Mouse (Mus musculus) heart, embryonic 10.5 days (tissue): ENCODE data around the gene Ccdc84. TPM values are rescaled to one million over a fixed set of nuclear protein-coding genes. Genes with fewer than 3 reads are reported as not detected.

Experiments used
- DNase-seq: peaks from one replicate; pipeline ENCODE4 v3.0.0-alpha.2; 2017; ENCODE audit warnings: low spot score
- H3K27ac ChIP-seq: fragments of 300-500 bp; sonication (generic); 2 replicates; pipeline ENCODE4 v1.5.1; 2016; ENCODE audit warnings: mild to moderate bottlenecking
- H3K27me3 ChIP-seq: fragments of 300-500 bp; sonication (generic); 2 replicates; pipeline ENCODE4 v1.6.1; 2016; ENCODE audit warnings: mild to moderate bottlenecking; ENCODE audit not compliant: poor library complexity, insufficient read depth, severe bottlenecking
- H3K36me3 ChIP-seq: fragments of 300-500 bp; sonication (generic); 2 replicates; pipeline ENCODE4 v1.6.1; 2016; ENCODE audit warnings: mild to moderate bottlenecking, moderate library complexity
- H3K4me1 ChIP-seq: fragments of 300-500 bp; sonication (generic); 2 replicates; pipeline ENCODE4 v1.6.1; 2016; ENCODE audit warnings: mild to moderate bottlenecking
- H3K4me3 ChIP-seq: fragments of 300-500 bp; sonication (generic); 2 replicates; pipeline ENCODE4 v1.5.1; 2016; ENCODE audit warnings: mild to moderate bottlenecking, moderate library complexity
- H3K9me3 ChIP-seq: fragments of 300-500 bp; sonication (generic); 2 replicates; pipeline ENCODE4 v1.6.1; 2016; ENCODE audit warnings: mild to moderate bottlenecking, moderate library complexity
- WGBS: fragments of 180-500 bp; shearing (Covaris S2); methylation state at CpG from one replicate; pipeline ENCODE4 v1.1.7; 2016; 5-methylcytosine and 5-hydroxymethylcytosine counted together
- polyA plus RNA-seq: library from polyadenylated mRNA; unstranded; fragments of >200 nt; fragmentation: Nextera tagmentation; extraction: Ambion mirVana; gene quantifications from 2 replicates; pipeline ENCODE4 v1.2.1, GENCODE M21; 2016

Ccdc84 gene
- polyA plus RNA-seq, 1 experiment from 2014 or later: 28.0 TPM

DNA sequence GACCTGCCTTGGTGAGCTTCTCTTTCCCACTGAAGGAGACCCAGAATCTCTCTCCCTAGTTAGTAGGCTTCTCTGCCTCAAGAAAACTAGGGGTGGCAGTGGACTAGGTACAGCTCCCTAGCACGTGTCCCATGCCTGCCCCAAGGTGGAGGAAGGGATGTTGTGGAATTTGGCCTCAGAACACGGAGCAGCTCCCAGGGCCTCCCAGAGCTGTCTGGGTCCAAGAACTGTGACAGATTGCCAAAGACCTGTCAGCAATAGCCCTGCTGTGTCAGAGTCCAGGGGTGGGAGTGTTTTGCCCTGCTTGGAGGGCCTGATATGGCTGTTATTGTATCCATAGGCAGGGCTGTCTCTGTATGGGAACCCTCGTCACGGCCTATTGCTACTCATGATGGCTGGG lies 17.3 kb downstream of the Ccdc84 start:
- 75% methylated on average over 4 of the region's 4 CpGs for WGBS
- H3K9me3 ChIP-seq: no peaks in the 10 kb centered on the region
- H3K27ac ChIP-seq: no peak overlapping the region
- no peaks in the 10 kb centered on the region for H3K27me3 ChIP-seq
- H3K4me3 ChIP-seq: no peak overlapping the region
- peaks cover 22% of the 10 kb centered on the region for H3K4me1 ChIP-seq
- DNase-seq: no peak
- H3K36me3 ChIP-seq: peaks cover 67% of the 10 kb centered on the region

DNA sequence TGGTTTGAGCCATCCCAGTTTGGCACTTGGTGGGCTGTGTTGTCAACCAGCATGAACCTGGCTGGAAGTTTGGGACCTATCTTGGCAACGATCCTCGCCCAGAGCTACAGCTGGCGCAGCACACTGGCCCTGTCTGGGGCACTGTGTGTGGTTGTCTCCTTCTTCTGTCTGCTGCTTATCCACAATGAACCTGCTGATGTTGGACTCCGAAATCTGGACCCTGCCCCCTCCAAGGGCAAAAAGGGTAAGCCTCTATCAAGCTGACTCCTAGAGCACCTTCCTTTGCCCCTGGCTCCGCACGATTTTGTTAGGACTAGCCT lies 18.6 kb downstream of the Ccdc84 start:
- DNase-seq: no peak
- Histone ChIP-seq H3K27ac (no peak overlapping the region), H3K4me1 (peaks cover 24% of the 10 kb centered on the region), H3K9me3 (no peaks in the 10 kb centered on the region), H3K27me3 (no peaks in the 10 kb centered on the region), H3K4me3 (no peak overlapping the region), H3K36me3 (peaks cover 58% of the 10 kb centered on the region)
- 89% methylated on average over 6 of the region's 6 CpGs for WGBS

DNA sequence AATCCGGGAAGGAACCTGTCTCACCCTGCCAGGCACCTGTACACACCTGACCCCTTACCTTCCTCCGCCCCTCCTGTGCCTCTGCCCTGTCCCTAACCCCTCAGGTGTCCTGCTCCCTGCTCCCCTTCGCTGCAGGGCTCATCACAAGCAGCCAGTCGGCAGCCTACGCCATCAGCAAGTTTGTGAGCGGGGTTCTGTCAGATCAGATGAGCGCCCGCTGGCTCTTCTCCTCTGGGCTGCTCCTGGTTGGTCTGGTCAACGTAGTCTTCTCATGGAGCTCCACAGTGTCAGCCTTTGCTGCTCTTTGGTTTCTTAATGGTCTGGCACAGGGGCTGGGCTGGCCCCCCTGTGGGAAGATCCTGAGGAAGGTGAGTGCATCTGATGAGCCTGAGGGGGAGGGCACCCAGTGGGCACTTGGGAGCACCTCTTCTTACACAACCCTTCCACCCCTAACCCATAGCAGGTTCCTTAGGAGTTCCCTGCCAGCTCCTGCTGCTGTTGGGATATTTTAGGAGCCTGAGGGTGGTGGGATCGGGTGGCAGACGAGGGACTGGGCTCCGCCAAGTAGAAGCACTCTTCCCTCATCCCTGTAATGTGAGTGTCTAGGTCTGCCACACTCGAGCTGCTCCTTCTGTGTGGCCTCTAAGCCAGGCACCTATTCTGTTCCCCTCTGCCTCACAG lies 19.1 kb downstream of the Ccdc84 start:
- H3K36me3 ChIP-seq: peaks cover 53% of the 10 kb centered on the region
- WGBS: 78% methylated on average over 13 of the region's 13 CpGs
- H3K4me1 ChIP-seq: peaks cover 24% of the 10 kb centered on the region
- no peak for DNase-seq
- H3K9me3 ChIP-seq: no peaks in the 10 kb centered on the region
- no peak overlapping the region for H3K4me3 ChIP-seq
- no peaks in the 10 kb centered on the region for H3K27me3 ChIP-seq
- H3K27ac ChIP-seq: no peak overlapping the region

DNA sequence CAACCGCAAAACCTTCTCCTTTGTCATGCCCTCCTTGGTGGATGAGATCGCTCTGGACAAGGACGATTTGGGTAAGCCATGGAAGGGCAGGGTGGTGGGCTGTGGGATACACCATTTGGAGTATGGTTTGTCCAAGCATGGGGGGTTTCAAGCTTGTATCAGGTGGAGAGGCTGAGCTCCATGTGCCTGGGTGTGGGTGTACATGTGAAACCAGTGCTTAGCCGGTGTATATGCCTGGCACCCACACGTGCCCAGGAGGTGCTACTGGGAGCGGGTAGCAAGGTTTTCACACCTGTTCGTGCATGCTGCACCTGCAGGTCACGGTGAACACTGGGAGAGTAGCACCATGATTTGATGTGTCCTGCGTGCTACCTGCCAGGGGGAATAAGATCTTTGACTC lies 19.8 kb downstream of the Ccdc84 start:
- 82% methylated on average over 9 of the region's 9 CpGs for WGBS
- Histone ChIP-seq H3K4me1 (peaks cover 24% of the 10 kb centered on the region), H3K4me3 (peak overlapping the region; percentile 83; the same call in 1 of the 2 replicates), H3K36me3 (peaks cover 46% of the 10 kb centered on the region), H3K9me3 (no peaks in the 10 kb centered on the region), H3K27ac (no peak overlapping the region), H3K27me3 (no peaks in the 10 kb centered on the region)
- DNase-seq: no peak

DNA sequence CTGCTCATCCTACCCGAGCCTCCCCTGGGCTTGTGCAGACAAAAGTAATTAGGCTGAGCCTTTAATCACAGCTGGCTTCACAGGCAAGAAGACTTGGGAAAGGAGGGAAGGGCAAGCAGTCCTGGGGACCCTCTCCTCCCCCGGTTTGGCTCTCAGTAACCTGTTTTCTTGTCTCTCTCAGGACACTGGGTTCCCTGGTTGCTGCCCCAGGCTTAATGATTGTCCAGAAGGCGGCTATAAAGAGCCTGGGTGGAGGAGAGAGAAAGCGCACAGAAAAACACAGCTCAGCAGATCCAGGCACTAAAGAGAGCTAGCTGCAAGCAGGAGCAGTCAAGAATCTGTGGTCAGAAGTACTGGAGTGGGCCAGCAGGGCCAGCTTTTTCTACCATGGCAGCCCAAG lies 20.3 kb downstream of the Ccdc84 start:
- WGBS: 28% methylated on average over 4 of the region's 4 CpGs
- Histone ChIP-seq H3K4me1 (peaks cover 24% of the 10 kb centered on the region), H3K36me3 (peaks cover 42% of the 10 kb centered on the region), H3K4me3 (peak overlapping the region; percentile 83), H3K27ac (peak overlapping the region; percentile 94; the same call in 1 of the 2 replicates), H3K27me3 (no peaks in the 10 kb centered on the region), H3K9me3 (no peaks in the 10 kb centered on the region)
- DNase-seq: no peak

DNA sequence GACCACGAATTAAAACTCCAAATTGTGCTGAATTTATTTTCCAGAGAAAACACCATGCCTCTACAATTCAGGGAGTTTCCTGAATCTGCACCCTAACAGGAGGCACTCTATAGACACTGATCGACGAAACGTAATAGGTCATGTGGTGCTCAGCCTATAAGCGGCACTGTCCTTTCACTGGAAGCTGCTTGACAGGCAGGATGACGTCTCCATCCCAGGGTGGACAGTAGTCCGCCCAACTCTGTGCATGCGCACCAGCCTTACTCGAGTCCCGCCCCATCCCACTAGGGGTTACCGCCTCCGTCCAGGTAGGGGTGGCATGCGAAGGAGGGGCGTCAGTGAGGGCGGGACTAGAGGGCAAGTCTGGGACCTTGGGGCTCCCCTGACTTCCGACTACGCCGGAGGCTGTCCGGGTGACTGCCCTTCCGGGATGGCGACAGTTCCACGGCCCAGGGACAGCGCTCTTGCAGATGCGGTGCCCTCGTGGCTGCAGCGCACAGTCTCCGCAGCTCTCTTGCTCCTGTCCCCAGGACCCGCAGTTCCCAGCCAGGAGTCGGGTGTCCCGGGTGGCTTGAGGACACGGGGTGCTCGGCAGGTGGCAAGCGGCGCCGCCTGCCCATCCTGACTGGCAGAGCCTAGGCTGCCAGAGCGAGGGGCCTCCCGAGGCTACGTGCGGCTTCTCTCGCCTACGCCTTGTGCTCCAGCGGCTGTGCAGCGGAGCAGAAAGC lies 21.5 kb downstream of the Ccdc84 start, which contains the start of gene Slc37a4:
TSS of gene Slc37a4 (plus strand) at position 169 of the 728 bp plus-strand sequence.
- Histone ChIP-seq H3K36me3 (peaks cover 42% of the 10 kb centered on the region), H3K4me1 (peaks cover 24% of the 10 kb centered on the region), H3K27me3 (no peaks in the 10 kb centered on the region), H3K27ac (peak within 1 kb of the TSS; percentile 94), H3K4me3 (peak within 1 kb of the TSS; percentile 83), H3K9me3 (no peaks in the 10 kb centered on the region)
- peak; percentile 100 for DNase-seq
- under 1% methylated on average over 43 of the region's 43 CpGs for WGBS

DNA sequence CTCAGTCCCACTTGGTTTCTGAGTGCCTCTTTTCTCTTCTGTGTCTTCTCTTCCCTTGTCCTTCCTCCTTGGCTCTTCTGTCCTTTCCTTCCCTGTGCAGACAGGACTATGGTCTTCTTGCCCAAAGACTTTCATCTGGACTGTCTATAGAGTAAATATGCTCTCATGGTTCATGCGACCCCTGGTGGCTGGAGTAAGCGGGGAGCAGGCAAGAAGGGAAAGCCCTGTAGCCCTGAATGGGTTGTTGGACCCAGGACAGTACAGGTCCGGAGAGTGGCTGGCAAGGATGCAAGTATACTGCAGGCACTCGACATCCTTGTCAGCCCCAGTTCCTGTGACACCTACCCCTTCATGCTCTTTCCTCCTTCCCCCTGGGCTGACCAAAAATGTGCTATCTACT lies 26.9 kb downstream of the Ccdc84 start:
- Histone ChIP-seq H3K36me3 (peaks cover 65% of the 10 kb centered on the region), H3K27me3 (no peaks in the 10 kb centered on the region), H3K4me3 (no peak overlapping the region), H3K9me3 (no peaks in the 10 kb centered on the region), H3K4me1 (peaks cover 5% of the 10 kb centered on the region), H3K27ac (no peak overlapping the region)
- 37% methylated on average over 4 of the region's 4 CpGs for WGBS
- no peak for DNase-seq

DNA sequence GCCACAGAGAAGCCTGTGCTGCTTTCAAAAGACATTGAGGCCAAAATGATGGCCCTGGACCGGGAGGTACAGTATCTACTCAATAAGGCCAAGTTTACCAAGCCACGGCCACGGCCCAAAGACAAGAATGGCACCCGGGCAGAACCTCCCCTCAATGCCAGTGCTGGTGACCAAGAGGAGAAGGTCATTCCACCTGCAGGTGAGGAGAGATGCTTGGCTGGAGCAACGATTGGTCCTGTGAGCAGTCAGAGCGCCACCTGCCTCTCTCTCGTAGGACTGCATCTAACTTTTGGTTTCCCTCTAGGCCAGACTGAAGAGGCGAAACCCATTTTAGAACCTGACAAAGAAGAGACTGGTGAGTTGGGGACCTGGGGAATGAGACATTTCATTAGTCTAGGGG lies 29.1 kb downstream of the Ccdc84 start:
- Histone ChIP-seq H3K27me3 (no peaks in the 10 kb centered on the region), H3K9me3 (no peaks in the 10 kb centered on the region), H3K4me3 (no peak overlapping the region), H3K27ac (no peak overlapping the region), H3K4me1 (no peaks in the 10 kb centered on the region), H3K36me3 (peaks cover 87% of the 10 kb centered on the region)
- WGBS: 61% methylated on average over 8 of the region's 8 CpGs
- DNase-seq: no peak

DNA sequence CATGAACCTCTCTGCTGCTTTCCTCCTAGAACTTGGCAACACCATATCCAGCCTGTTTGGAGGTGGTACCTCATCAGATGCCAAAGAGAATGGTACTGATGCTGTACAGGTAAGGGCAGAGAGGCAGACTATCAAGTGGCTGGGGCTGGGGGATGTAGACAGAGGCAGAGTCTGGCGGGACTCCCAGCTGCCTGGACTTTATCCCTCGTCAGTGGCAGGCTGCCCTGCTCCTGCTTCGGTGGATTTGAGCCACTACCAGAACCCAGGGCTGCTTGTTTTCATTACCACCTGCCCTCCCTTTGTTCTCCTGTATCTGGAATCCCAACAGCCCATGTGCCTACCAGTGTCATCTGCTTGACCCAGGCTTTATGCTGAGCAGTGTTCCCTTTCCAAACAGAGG lies 31.1 kb downstream of the Ccdc84 start:
- H3K4me3 ChIP-seq: no peak overlapping the region
- H3K9me3 ChIP-seq: no peaks in the 10 kb centered on the region
- WGBS: 75% methylated on average over 3 of the region's 3 CpGs
- H3K36me3 ChIP-seq: peaks cover 99% of the 10 kb centered on the region
- H3K27ac ChIP-seq: no peak overlapping the region
- H3K27me3 ChIP-seq: no peaks in the 10 kb centered on the region
- no peaks in the 10 kb centered on the region for H3K4me1 ChIP-seq
- no peak for DNase-seq

DNA sequence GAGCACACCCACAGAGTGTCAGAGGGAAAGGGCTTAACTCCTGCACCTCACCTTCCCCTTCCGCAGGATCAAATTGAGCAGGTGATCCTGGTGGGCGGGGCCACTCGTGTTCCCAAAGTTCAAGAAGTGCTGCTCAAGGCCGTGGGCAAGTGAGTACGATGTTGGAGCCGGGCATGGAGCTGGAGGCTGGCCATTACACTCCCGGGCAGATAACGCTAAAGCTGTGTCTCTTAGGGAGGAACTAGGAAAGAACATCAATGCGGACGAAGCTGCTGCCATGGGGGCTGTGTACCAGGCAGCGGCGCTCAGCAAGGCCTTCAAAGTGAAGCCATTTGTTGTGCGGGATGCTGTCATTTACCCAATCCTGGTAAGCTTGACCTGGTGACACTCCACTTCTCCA lies 33.8 kb downstream of the Ccdc84 start:
- peaks cover 93% of the 10 kb centered on the region for H3K36me3 ChIP-seq
- H3K9me3 ChIP-seq: no peaks in the 10 kb centered on the region
- no peaks in the 10 kb centered on the region for H3K27me3 ChIP-seq
- WGBS: 90% methylated on average over 13 of the region's 13 CpGs
- H3K27ac ChIP-seq: no peak overlapping the region
- no peak overlapping the region for H3K4me3 ChIP-seq
- no peak for DNase-seq
- H3K4me1 ChIP-seq: peaks cover 11% of the 10 kb centered on the region

DNA sequence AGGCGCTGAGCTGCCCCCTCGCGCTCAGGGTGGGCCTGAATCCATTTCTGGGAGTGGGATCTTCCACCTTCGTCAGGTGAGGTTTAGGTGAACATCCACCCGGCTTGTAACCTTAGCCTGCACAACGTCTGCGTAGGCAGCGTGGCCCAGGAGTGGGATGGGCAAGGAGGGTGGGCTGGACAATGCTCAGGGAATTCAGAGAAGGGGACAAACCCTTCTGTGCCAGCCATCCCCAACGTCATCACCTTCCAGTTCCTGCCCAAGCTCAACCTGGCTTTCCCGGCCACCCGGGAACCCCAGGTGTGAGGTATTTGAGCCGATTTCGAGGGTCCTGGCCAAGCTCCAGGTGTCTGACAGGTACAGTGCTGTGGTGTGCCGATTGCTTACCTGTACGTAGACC lies 38.5 kb downstream of the Ccdc84 start:
- Histone ChIP-seq H3K9me3 (no peaks in the 10 kb centered on the region), H3K27ac (peak overlapping the region; percentile 92), H3K4me1 (peaks cover 20% of the 10 kb centered on the region), H3K4me3 (peak overlapping the region; percentile 84), H3K27me3 (no peaks in the 10 kb centered on the region), H3K36me3 (peaks cover 46% of the 10 kb centered on the region)
- 7% methylated on average over 15 of the region's 15 CpGs for WGBS
- no peak for DNase-seq

DNA sequence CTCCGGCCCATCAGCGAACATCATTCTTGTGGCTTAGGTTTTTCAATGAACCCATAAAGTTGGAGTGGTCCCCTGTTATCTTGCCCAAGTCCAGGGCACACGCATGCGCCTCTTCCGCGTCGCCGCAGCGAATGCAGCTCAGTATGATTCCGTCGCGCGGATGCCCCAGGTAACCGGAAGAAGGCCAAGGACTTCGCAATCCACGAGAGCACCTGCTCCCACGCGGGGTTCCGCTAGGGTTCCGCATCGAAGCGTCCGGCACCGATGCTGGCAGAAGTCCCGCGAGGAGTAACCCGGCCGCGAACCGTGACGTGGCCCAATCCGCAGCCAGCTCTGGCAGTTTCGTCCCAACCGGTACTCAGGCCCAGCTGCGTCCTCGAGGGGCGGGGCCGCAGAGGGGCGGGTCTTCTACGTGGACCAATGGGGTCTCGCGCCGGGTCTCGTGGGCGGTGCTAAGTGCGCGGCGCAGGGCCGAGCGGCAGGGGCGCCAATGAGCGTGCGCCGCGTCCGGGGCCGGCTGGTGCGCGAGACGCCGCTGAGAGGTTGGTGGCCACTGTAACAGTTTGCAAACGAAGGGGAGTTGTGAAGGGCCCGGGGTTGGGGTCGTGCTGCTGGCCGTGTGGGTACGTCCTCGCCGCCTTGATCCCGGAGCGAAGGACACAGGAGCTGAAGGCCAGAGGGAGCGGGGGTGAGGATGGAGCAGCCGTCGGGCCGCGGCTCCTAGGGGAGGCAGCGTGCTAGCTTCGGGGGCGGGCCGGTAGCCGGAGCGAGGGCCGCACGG lies 39.1 kb downstream of the Ccdc84 start, which contains the start of gene Hyou1:
TSS of gene Hyou1 (plus strand) at position 437 of the 781 bp plus-strand sequence.
- peaks cover 20% of the 10 kb centered on the region for H3K4me1 ChIP-seq
- H3K27ac ChIP-seq: peak within 1 kb of the TSS; percentile 92
- peak; percentile 100 for DNase-seq
- no peaks in the 10 kb centered on the region for H3K27me3 ChIP-seq
- peaks cover 39% of the 10 kb centered on the region for H3K36me3 ChIP-seq
- WGBS: under 1% methylated on average over 79 of the region's 83 CpGs
- no peaks in the 10 kb centered on the region for H3K9me3 ChIP-seq
- H3K4me3 ChIP-seq: peak within 1 kb of the TSS; percentile 84
